Mouse (Mus musculus): ENCODE measurements at regions not wholly inside any gene's neighbourhood (a gene's known extent, or its start where the extent isn't known, plus 50 kb on each side); places are given as distances from the start of the nearest gene placed in this dataset.

- DNase-seq (ENCODE audit: low read depth, low spot score), result no peak
Measured at GRCm38 (mm10) chr13:63699624-63700023, 115.4 kb upstream of the Ercc6l2 start.

- no peak for DNase-seq (ENCODE audit: low read depth, low spot score)
Measured at GRCm38 (mm10) chr13:63700747-63701146, 114.3 kb upstream of the Ercc6l2 start.

- peak; percentile 10 for DNase-seq (ENCODE audit: low read depth, low spot score)
Measured at GRCm38 (mm10) chr13:63701199-63702175, 113.6 kb upstream of the Ercc6l2 start.

GRCm38 (mm10) chr13:63708567-63708966 is 106.5 kb upstream of the Ercc6l2 start:
- DNase-seq (ENCODE audit: low read depth, low spot score), result no peak

- DNase-seq (ENCODE audit: low read depth, low spot score), result no peak
Measured at GRCm38 (mm10) chr13:63713137-63713536, 101.9 kb upstream of the Ercc6l2 start.

- DNase-seq (ENCODE audit: low read depth, low spot score), result no peak
Measured at GRCm38 (mm10) chr13:63716498-63716897, 98.5 kb upstream of the Ercc6l2 start.

GRCm38 (mm10) chr13:63717249-63717648 is 97.8 kb upstream of the Ercc6l2 start:
- no peak for DNase-seq (ENCODE audit: low read depth, low spot score)

GRCm38 (mm10) chr13:63718782-63719181 is 96.3 kb upstream of the Ercc6l2 start:
- DNase-seq (ENCODE audit: low read depth, low spot score), result no peak

- DNase-seq (ENCODE audit: low read depth, low spot score), result no peak
Measured at GRCm38 (mm10) chr13:63719351-63720207, 95.5 kb upstream of the Ercc6l2 start.

GRCm38 (mm10) chr13:63720610-63721009 is 94.4 kb upstream of the Ercc6l2 start:
- DNase-seq (ENCODE audit: low read depth, low spot score), result no peak

GRCm38 (mm10) chr13:63721011-63721625 is 93.9 kb upstream of the Ercc6l2 start:
- no peak for DNase-seq (ENCODE audit: low read depth, low spot score)

GRCm38 (mm10) chr13:63724293-63724692 is 90.7 kb upstream of the Ercc6l2 start:
- DNase-seq (ENCODE audit: low read depth, low spot score), result no peak

- DNase-seq (ENCODE audit: low read depth, low spot score), result no peak
Measured at GRCm38 (mm10) chr13:63724843-63725582, 90.0 kb upstream of the Ercc6l2 start.

- DNase-seq (ENCODE audit: low read depth, low spot score), result no peak
Measured at GRCm38 (mm10) chr13:63726035-63726434, 89.0 kb upstream of the Ercc6l2 start.

GRCm38 (mm10) chr13:63726509-63726908 is 88.5 kb upstream of the Ercc6l2 start:
- DNase-seq (ENCODE audit: low read depth, low spot score), result no peak

- no peak for DNase-seq (ENCODE audit: low read depth, low spot score)
Measured at GRCm38 (mm10) chr13:63735739-63736138, 79.3 kb upstream of the Ercc6l2 start.

- no peak for DNase-seq (ENCODE audit: low read depth, low spot score)
Measured at GRCm38 (mm10) chr13:63741879-63742278, 73.2 kb upstream of the Ercc6l2 start.

GRCm38 (mm10) chr13:63748788-63749187 is 66.3 kb upstream of the Ercc6l2 start:
- DNase-seq (ENCODE audit: low read depth, low spot score), result no peak

GRCm38 (mm10) chr13:63749997-63750396 is 65.0 kb upstream of the Ercc6l2 start:
- no peak for DNase-seq (ENCODE audit: low read depth, low spot score)

GRCm38 (mm10) chr13:63751196-63751595 is 63.8 kb upstream of the Ercc6l2 start:
- no peak for DNase-seq (ENCODE audit: low read depth, low spot score)

- DNase-seq (ENCODE audit: low read depth, low spot score), result no peak
Measured at GRCm38 (mm10) chr13:63757061-63757460, 58.0 kb upstream of the Ercc6l2 start.
